Mouse (Mus musculus): Measurements from ENCODE around the gene Vrk3. TPM values are rescaled to one million over a fixed set of nuclear protein-coding genes. Genes with fewer than 3 reads are reported as not detected.

Gene Vrk3
- polyA plus RNA-seq, 1 experiment from 2014 or later, result 36.8 TPM

DNA sequence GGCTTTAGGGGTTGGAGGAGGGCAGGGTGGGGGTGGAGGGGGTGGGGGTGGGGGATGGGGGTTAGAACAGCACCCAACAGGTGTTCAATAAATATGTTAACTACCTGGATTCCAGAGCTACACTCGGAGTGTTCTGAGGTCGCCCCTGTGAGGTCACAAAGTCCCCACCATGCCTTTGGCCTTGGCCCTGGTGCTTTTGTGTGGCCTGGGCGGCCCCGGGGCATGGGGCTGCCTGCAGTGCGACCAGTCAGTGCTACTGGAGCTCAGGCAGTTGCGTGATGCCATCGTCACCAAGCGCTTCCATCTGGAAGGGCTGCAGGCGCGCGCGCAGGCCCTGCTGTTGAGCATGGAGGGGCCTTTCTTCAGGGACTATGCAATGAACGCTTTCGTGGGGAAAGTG lies 39.6 kb upstream of the Vrk3 start, which contains the start of gene Izumo2:
Izumo2 (plus strand) TSS at position 169 of the 400 bp plus-strand sequence.
- Histone ChIP-seq H3K9ac (ENCODE audit: low read length) (no peak within 1 kb of the TSS), H3K36me3 (ENCODE audit: control insufficient read depth, insufficient read depth, low read length) (no peaks in the 10 kb centered on the region), H3K4me2 (ENCODE audit: low read depth, severe bottlenecking) (no peak within 1 kb of the TSS), H3K4me3 (ENCODE audit: low read depth, low read length) (no peak within 1 kb of the TSS), H3K27me3 (ENCODE audit: control insufficient read depth, insufficient read depth, low read length) (no peaks in the 10 kb centered on the region), H3K27ac (replicated peaks; ENCODE audit: low read depth, low read length) (no peak within 1 kb of the TSS), H3K4me1 (ENCODE audit: control insufficient read depth, insufficient read depth, low read length) (no peaks in the 10 kb centered on the region), H3K9me3 (ENCODE audit: control insufficient read depth, low read length) (no peaks in the 10 kb centered on the region)
- 73% methylated on average over 14 of the region's 14 CpGs for WGBS
- ATAC-seq (ENCODE audit: insufficient number of reproducible peaks, low FRiP score, low TSS enrichment, low read depth), result no peak
- no peak for DNase-seq (ENCODE audit: low spot score)

DNA sequence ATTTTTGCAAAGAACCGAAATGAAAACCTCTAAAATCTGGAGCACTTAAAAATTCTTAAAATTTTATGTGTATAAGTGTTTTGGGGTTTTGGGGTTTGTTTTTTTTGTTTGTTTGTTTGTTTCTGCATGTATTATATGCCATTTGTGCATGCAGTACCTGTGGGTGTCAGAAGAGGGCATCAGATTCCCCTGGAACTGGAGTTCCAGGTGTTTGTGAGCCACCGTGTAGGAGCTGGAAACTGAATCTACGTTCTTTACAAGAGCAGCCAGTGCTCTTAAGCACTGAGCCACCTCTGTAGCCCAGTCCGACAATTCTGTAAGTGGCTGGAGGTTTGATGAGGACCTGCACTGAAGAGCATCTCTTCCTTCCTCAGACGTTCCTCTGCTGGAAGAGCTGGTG lies 38.3 kb upstream of the Vrk3 start:
- DNase-seq (ENCODE audit: low spot score) (no peak), ATAC-seq (ENCODE audit: insufficient number of reproducible peaks, low FRiP score, low TSS enrichment, low read depth) (no peak)
- 82% methylated on average over 5 of the region's 5 CpGs for WGBS

DNA sequence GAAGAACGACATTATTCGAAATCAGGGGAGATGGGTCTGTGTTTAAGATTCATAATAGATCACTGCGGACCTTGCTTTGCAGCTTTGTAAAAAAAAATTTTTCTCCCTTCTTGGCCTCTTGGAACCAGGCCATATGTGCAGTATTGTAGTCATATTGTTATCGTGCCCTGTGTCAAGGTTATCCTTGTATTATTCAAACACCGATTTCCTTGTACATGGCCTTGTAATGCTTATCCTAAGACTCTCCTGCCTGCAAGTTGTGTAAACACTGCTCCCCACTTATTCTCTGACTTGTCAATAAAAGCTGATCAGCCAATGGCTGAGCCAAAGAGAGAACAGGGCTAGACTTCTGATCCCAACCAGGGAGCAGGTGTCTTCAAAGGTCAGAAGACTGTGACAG lies 26.2 kb upstream of the Vrk3 start:
- no peaks in the 10 kb centered on the region for H3K4me1 ChIP-seq (ENCODE audit: control insufficient read depth, insufficient read depth, low read length)
- no peak overlapping the region for H3K4me3 ChIP-seq (ENCODE audit: low read depth, low read length)
- DNase-seq (ENCODE audit: low spot score) (no peak), ATAC-seq (ENCODE audit: insufficient number of reproducible peaks, low FRiP score, low TSS enrichment, low read depth) (no peak)
- H3K9ac ChIP-seq (ENCODE audit: low read length), result no peak overlapping the region
- H3K27me3 ChIP-seq (ENCODE audit: control insufficient read depth, insufficient read depth, low read length), result no peaks in the 10 kb centered on the region
- no peaks in the 10 kb centered on the region for H3K9me3 ChIP-seq (ENCODE audit: control insufficient read depth, low read length)
- H3K36me3 ChIP-seq (ENCODE audit: control insufficient read depth, insufficient read depth, low read length), result no peaks in the 10 kb centered on the region
- H3K4me2 ChIP-seq (ENCODE audit: low read depth, severe bottlenecking), result no peak overlapping the region
- H3K27ac ChIP-seq (replicated peaks; ENCODE audit: low read depth, low read length), result no peak overlapping the region
- 82% methylated on average over 5 of the region's 5 CpGs for WGBS

More for the DNA sequence above, 38.3 kb upstream of the Vrk3 start:
- no peak overlapping the region for H3K9ac ChIP-seq (ENCODE audit: low read length)
- H3K4me1 ChIP-seq (ENCODE audit: control insufficient read depth, insufficient read depth, low read length), result no peaks in the 10 kb centered on the region
- no peaks in the 10 kb centered on the region for H3K36me3 ChIP-seq (ENCODE audit: control insufficient read depth, insufficient read depth, low read length)
- H3K4me3 ChIP-seq (ENCODE audit: low read depth, low read length), result no peak overlapping the region
- H3K9me3 ChIP-seq (ENCODE audit: control insufficient read depth, low read length), result no peaks in the 10 kb centered on the region
- H3K27ac ChIP-seq (replicated peaks; ENCODE audit: low read depth, low read length), result no peak overlapping the region
- H3K4me2 ChIP-seq (ENCODE audit: low read depth, severe bottlenecking), result no peak overlapping the region
- H3K27me3 ChIP-seq (ENCODE audit: control insufficient read depth, insufficient read depth, low read length), result no peaks in the 10 kb centered on the region

DNA sequence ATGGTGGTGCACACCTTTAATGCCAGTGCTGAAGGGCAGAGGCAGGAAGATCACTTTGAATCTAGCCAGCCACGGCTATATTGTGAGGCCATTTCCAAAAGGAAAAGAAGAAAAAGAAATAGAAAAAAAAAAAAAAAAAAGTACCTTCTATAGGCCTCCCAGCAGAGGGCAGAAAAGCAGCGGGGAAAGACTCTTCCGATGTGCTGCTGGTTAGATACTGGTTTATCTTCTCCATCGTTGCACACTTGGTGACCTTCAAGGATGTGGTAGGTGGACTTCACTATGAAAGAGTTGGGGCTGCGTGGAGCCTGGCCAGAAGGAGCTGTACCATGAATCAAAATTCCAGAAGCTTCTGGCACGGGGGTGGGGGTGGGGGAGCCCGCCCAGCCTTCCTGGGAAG lies 23.9 kb upstream of the Vrk3 start:
- no peaks in the 10 kb centered on the region for H3K27me3 ChIP-seq (ENCODE audit: control insufficient read depth, insufficient read depth, low read length)
- no peak overlapping the region for H3K4me2 ChIP-seq (ENCODE audit: low read depth, severe bottlenecking)
- no peaks in the 10 kb centered on the region for H3K9me3 ChIP-seq (ENCODE audit: control insufficient read depth, low read length)
- H3K36me3 ChIP-seq (ENCODE audit: control insufficient read depth, insufficient read depth, low read length), result no peaks in the 10 kb centered on the region
- 34% methylated on average over 7 of the region's 7 CpGs for WGBS
- H3K27ac ChIP-seq (replicated peaks; ENCODE audit: low read depth, low read length), result no peak overlapping the region
- H3K9ac ChIP-seq (ENCODE audit: low read length), result no peak overlapping the region
- DNase-seq (ENCODE audit: low spot score) (no peak), ATAC-seq (ENCODE audit: insufficient number of reproducible peaks, low FRiP score, low TSS enrichment, low read depth) (no peak)
- H3K4me3 ChIP-seq (ENCODE audit: low read depth, low read length), result no peak overlapping the region
- H3K4me1 ChIP-seq (ENCODE audit: control insufficient read depth, insufficient read depth, low read length), result no peaks in the 10 kb centered on the region

DNA sequence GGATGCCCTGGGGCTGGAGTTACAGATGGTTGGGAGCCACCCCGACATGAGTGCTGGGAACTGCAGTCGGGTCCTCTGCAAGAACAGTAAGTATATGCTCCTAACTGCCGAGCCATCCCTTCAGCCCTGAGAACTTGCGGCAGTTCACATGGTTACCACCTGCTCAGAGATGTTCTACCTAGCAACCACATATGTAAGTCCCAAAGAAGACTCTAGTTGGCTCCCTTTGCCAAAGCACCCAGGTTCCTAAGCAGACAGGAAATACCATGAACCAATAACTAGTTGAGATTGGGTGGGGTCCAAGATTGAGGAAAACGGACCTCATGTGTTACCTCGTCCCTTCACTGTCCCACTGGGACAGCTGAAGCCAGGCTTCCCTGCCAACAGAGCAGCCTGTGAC lies 21.9 kb upstream of the Vrk3 start:
- Histone ChIP-seq H3K27me3 (ENCODE audit: control insufficient read depth, insufficient read depth, low read length) (no peaks in the 10 kb centered on the region), H3K27ac (replicated peaks; ENCODE audit: low read depth, low read length) (no peak overlapping the region), H3K4me2 (ENCODE audit: low read depth, severe bottlenecking) (no peak overlapping the region), H3K4me1 (ENCODE audit: control insufficient read depth, insufficient read depth, low read length) (no peaks in the 10 kb centered on the region), H3K4me3 (ENCODE audit: low read depth, low read length) (no peak overlapping the region), H3K9me3 (ENCODE audit: control insufficient read depth, low read length) (no peaks in the 10 kb centered on the region), H3K36me3 (ENCODE audit: control insufficient read depth, insufficient read depth, low read length) (no peaks in the 10 kb centered on the region), H3K9ac (ENCODE audit: low read length) (no peak overlapping the region)
- no peak for ATAC-seq (ENCODE audit: insufficient number of reproducible peaks, low FRiP score, low TSS enrichment, low read depth)
- 85% methylated on average over 6 of the region's 6 CpGs for WGBS
- no peak for DNase-seq (ENCODE audit: low spot score)

DNA sequence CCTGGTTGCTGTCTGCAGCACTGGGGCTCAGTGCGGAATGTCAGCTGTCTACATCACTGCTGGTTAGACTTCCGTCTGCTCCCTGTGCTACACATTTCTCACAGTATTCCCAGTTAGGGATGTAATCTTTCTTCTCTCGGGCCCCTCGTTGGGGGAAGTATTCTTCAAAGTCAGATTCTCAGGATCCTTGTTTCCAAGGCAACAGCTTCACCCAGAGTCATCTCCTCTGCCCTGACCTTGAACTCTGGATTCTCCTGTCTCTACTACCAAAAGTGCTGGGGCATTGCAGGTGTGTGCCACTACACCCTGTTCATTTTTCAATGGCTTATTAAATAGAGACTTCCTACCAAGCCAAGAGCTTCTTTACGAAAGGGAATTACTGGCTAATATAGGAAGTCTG lies 21.1 kb upstream of the Vrk3 start:
- Histone ChIP-seq H3K4me1 (ENCODE audit: control insufficient read depth, insufficient read depth, low read length) (no peaks in the 10 kb centered on the region), H3K4me3 (ENCODE audit: low read depth, low read length) (no peak overlapping the region), H3K9ac (ENCODE audit: low read length) (no peak overlapping the region), H3K27ac (replicated peaks; ENCODE audit: low read depth, low read length) (no peak overlapping the region), H3K4me2 (ENCODE audit: low read depth, severe bottlenecking) (no peak overlapping the region), H3K27me3 (ENCODE audit: control insufficient read depth, insufficient read depth, low read length) (no peaks in the 10 kb centered on the region), H3K36me3 (ENCODE audit: control insufficient read depth, insufficient read depth, low read length) (no peaks in the 10 kb centered on the region), H3K9me3 (ENCODE audit: control insufficient read depth, low read length) (no peaks in the 10 kb centered on the region)
- ATAC-seq (ENCODE audit: insufficient number of reproducible peaks, low FRiP score, low TSS enrichment, low read depth) (no peak), DNase-seq (ENCODE audit: low spot score) (no peak)
- WGBS, result 72% methylated on average over 5 of the region's 5 CpGs

DNA sequence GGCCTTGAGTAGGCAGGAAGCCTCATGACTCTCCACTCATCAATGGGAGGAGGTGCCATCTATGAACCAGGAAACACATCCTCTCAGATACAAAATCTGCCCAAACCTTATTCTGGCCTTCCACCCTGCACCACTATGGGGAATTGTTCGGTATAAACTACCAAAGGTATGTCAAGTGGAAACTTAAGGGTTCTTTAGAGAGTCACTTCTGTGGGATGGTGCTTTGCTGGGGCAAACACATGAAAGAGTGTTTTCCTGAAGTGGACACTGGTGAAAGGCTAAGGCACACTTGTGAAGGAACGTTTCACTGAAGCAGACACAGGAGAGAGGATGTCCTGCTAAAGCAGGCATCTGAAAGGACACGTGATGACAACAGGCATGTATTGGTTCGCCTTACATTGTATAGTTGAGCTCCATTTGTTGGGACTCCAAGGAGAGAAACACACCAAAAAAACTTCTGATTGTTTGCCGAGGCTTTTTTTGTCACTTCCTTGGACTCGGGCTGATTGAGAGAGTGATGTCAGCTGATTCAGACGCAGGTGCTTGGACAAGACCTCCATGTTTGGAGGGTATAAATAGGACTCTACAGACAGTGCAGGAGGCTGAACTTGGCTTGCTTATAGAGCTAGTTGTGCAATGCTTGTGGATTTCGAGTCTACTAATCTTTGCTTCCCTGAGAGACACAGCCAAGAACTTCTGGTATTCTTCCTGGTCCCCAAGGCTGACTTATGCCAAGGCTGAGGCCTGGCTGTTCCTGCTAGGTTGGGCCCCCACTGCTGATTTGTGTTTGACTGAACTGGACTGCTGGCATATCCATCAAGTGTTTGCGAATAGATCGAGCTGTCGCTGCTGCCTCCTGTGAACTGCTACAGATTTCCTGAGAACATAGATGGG lies 19.9 kb upstream of the Vrk3 start:
- 87% methylated on average over 11 of the region's 11 CpGs for whole genome bisulfite sequencing
- no peak for ATAC-seq (ENCODE audit: insufficient number of reproducible peaks, low FRiP score, low TSS enrichment, low read depth)

DNA sequence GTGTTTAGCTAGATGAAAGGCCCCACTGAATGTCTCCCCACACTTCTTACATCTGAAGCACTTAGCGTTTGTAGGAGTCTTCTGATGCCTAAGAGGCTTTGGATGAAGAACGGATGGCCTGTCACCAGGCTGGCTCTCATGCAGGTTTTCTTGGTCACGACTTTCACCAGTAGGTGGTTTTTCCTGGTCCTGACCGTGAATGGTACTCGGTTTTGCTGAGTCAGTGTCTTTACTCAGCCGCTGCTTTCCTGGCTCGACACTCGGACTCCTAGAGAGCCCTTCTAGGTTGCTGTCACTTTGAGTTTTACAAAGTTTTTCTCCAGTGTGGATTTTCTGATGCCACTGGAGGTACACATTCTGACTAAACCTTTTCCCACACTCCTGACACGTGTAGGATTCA lies 14.5 kb upstream of the Vrk3 start:
- Histone ChIP-seq H3K4me1 (ENCODE audit: control insufficient read depth, insufficient read depth, low read length) (no peaks in the 10 kb centered on the region), H3K27ac (replicated peaks; ENCODE audit: low read depth, low read length) (no peak overlapping the region), H3K27me3 (ENCODE audit: control insufficient read depth, insufficient read depth, low read length) (no peaks in the 10 kb centered on the region), H3K4me3 (ENCODE audit: low read depth, low read length) (no peak overlapping the region), H3K9ac (ENCODE audit: low read length) (no peak overlapping the region), H3K36me3 (ENCODE audit: control insufficient read depth, insufficient read depth, low read length) (peaks cover 4% of the 10 kb centered on the region; the same call in 1 of the 2 replicates), H3K9me3 (ENCODE audit: control insufficient read depth, low read length) (no peaks in the 10 kb centered on the region), H3K4me2 (ENCODE audit: low read depth, severe bottlenecking) (no peak overlapping the region)
- WGBS, result 87% methylated on average over 9 of the region's 9 CpGs
- ATAC-seq (ENCODE audit: insufficient number of reproducible peaks, low FRiP score, low TSS enrichment, low read depth) (no peak), DNase-seq (ENCODE audit: low spot score) (no peak)

More for the DNA sequence above, 19.9 kb upstream of the Vrk3 start:
- Histone ChIP-seq H3K27ac (replicated peaks; ENCODE audit: low read depth, low read length) (no peak overlapping the region), H3K4me2 (ENCODE audit: low read depth, severe bottlenecking) (no peak overlapping the region), H3K9ac (ENCODE audit: low read length) (no peak overlapping the region), H3K27me3 (ENCODE audit: control insufficient read depth, insufficient read depth, low read length) (no peaks in the 10 kb centered on the region), H3K4me3 (ENCODE audit: low read depth, low read length) (no peak overlapping the region), H3K4me1 (ENCODE audit: control insufficient read depth, insufficient read depth, low read length) (no peaks in the 10 kb centered on the region), H3K9me3 (ENCODE audit: control insufficient read depth, low read length) (no peaks in the 10 kb centered on the region), H3K36me3 (ENCODE audit: control insufficient read depth, insufficient read depth, low read length) (no peaks in the 10 kb centered on the region)
- no peak for DNase-seq (ENCODE audit: low spot score)
